Mouse (Mus musculus): ENCODE data around the gene Vps36. TPM values are rescaled to one million over a fixed set of nuclear protein-coding genes. Genes with fewer than 3 reads are reported as not detected.

Vps36 gene
- 1.4 and 7.2 TPM in 2 replicates for polyA plus RNA-seq (2012; ENCODE audit: insufficient read depth, low replicate concordance)

DNA sequence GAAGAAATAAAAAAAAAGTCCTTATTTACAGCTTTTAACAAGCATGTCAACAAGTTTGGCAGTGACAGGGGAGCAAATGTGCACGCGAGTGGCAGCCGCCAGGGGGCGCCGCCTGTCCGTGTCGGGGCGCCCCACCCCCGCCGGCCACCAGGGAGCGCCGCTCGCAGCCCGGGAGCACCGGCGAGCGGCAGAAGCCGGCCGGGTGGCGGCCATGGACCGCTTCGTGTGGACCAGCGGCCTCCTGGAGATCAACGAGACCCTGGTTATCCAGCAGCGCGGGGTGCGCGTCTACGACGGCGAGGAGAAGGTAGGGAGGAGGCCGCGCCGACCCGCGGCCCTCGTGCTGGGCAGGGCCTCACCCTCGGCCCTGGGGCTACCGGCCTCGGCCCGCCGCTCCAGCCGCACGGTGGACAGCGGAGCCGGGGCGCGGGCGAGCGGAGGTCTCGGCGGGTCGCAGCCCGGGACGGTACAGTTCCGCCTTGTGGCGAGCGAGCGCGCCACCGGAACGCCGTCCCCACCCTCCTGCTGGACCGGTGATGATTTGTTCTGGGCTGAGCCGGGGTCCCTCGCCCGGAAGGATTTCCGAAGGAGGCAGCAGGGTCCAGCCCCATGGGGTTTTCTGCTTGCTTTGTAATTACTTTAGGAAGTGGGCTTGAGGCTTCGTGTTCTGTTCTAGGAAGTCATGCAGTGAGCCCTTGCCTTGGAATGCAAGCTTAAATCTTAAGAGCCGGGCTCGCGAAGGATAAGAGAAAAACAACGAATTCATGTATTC lies at the start of gene Vps36:
Vps36 (plus strand) TSS at position 150 of the 772 bp plus-strand sequence.
- Histone ChIP-seq H3K4me3 (replicated peaks) (peak within 1 kb of the TSS; percentile 96), H3K27me3 (replicated peaks) (peaks cover 5% of the 10 kb centered on the region), H3K36me3 (replicated peaks; ENCODE audit: low read length) (peaks cover 6% of the 10 kb centered on the region), H3K9me3 (0 out of 2 replicates have a peak, but pooled peaks cover 3% of the 10 kb centered on the region), H3K4me1 (peaks cover 36% of the 10 kb centered on the region)
- no peak for TF ChIP-seq FLI1 (IDR thresholded peaks at IDR 0.05; ENCODE audit: low read length)
- TF ChIP-seq GATA1 (IDR thresholded peaks at IDR 0.05; ENCODE audit: borderline replicate concordance, low read length) = no peak

DNA sequence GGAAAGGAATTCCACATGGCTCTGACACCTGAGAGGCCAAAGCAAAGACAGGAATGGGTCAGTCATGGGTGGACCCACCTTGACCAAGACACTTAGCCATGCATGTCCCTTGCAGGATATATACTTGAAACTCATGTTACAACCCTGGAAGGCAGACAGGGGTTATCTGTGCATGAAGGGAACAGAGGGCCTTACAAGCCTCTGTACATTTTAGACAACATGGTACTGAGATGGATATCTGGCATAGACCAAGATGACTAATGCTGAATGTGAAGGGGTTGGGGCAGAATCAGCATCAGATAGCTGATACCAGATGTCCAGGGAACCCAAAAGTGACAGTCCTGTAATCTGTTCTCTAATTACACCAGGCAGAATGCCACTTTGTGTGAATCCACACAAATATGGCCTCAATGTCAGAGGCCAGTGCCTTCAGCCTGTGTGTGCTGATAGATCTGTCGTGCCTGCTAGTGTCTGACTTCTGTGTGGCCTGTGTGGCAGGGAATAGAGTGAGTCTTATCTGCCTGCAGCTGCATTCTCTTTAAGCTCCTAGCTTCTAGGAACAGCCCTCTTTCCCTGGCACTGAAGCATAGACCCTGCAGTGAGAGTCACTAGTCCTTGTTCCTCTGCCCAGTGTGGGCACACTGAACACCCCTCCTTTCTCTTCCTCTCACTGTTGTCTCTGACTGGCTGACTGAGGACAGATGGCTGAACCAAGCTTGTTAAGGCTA lies 48.7 kb upstream of the Vps36 start:
- Histone ChIP-seq H3K36me3 (replicated peaks; ENCODE audit: low read length) (no peaks in the 10 kb centered on the region), H3K9me3 (peaks cover 2% of the 10 kb centered on the region; the same call in 1 of the 2 replicates), H3K4me3 (replicated peaks) (no peak overlapping the region), H3K4me1 (no peaks in the 10 kb centered on the region), H3K27me3 (replicated peaks) (no peaks in the 10 kb centered on the region)
- TF ChIP-seq FLI1 (IDR thresholded peaks at IDR 0.05; ENCODE audit: low read length) = no peak

GRCm38 (mm10) chr8:22145831-22146230 lies 46.8 kb upstream of the Vps36 start:
- no peak for TF ChIP-seq FLI1 (IDR thresholded peaks at IDR 0.05; ENCODE audit: low read length)
- no peak for TF ChIP-seq GATA1 (IDR thresholded peaks at IDR 0.05; ENCODE audit: borderline replicate concordance, low read length)
- H3K4me3 ChIP-seq (replicated peaks) = no peak overlapping the region
- no peaks in the 10 kb centered on the region for H3K4me1 ChIP-seq
- no peaks in the 10 kb centered on the region for H3K27me3 ChIP-seq (replicated peaks)
- no peaks in the 10 kb centered on the region for H3K36me3 ChIP-seq (replicated peaks; ENCODE audit: low read length)
- H3K9me3 ChIP-seq = no peaks in the 10 kb centered on the region; the same call in 1 of the 2 replicates

GRCm38 (mm10) chr8:22147706-22148366 lies 44.8 kb upstream of the Vps36 start:
- Histone ChIP-seq H3K27me3 (replicated peaks) (no peaks in the 10 kb centered on the region), H3K4me1 (no peaks in the 10 kb centered on the region), H3K4me3 (replicated peaks) (no peak overlapping the region), H3K9me3 (no peaks in the 10 kb centered on the region), H3K36me3 (replicated peaks; ENCODE audit: low read length) (no peaks in the 10 kb centered on the region)
- no peak for TF ChIP-seq GATA1 (IDR thresholded peaks at IDR 0.05; ENCODE audit: borderline replicate concordance, low read length)
- TF ChIP-seq FLI1 (IDR thresholded peaks at IDR 0.05; ENCODE audit: low read length) = no peak

DNA sequence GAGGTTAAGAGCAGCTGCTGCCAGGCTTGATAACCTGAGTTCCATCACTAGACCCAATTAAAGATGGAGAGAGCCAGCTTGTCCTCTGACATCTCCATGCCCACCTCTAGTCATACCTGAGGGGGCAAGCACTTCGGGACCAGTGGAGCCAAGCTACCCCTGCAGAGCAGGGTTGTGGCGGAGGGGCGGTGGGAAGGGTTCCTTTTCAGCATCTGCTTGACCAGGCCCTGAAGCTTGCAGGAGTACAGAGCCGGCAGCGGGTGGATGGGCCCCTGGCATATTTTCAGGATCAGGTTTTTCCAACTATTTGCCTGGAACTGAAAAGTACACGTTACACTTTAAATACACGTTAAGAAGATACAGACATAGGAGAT lies 44.3 kb upstream of the Vps36 start:
- Histone ChIP-seq H3K36me3 (replicated peaks; ENCODE audit: low read length) (no peaks in the 10 kb centered on the region), H3K27me3 (replicated peaks) (no peaks in the 10 kb centered on the region), H3K4me1 (no peaks in the 10 kb centered on the region), H3K4me3 (replicated peaks) (no peak overlapping the region), H3K9me3 (no peaks in the 10 kb centered on the region)
- TF ChIP-seq FLI1 (IDR thresholded peaks at IDR 0.05; ENCODE audit: low read length) (no peak), GATA1 (IDR thresholded peaks at IDR 0.05; ENCODE audit: borderline replicate concordance, low read length) (no peak)

GRCm38 (mm10) chr8:22149643-22150344 lies 42.8 kb upstream of the Vps36 start:
- H3K36me3 ChIP-seq (replicated peaks; ENCODE audit: low read length) = no peaks in the 10 kb centered on the region
- no peak overlapping the region for H3K4me3 ChIP-seq (replicated peaks)
- no peak for TF ChIP-seq FLI1 (IDR thresholded peaks at IDR 0.05; ENCODE audit: low read length)
- TF ChIP-seq GATA1 (IDR thresholded peaks at IDR 0.05; ENCODE audit: borderline replicate concordance, low read length) = no peak
- H3K9me3 ChIP-seq = no peaks in the 10 kb centered on the region
- H3K27me3 ChIP-seq (replicated peaks) = no peaks in the 10 kb centered on the region
- no peaks in the 10 kb centered on the region for H3K4me1 ChIP-seq

GRCm38 (mm10) chr8:22150345-22150663 lies 42.3 kb upstream of the Vps36 start:
- Histone ChIP-seq H3K36me3 (replicated peaks; ENCODE audit: low read length) (no peaks in the 10 kb centered on the region), H3K27me3 (replicated peaks) (no peaks in the 10 kb centered on the region), H3K9me3 (no peaks in the 10 kb centered on the region), H3K4me1 (no peaks in the 10 kb centered on the region), H3K4me3 (replicated peaks) (no peak overlapping the region)
- TF ChIP-seq FLI1 (IDR thresholded peaks at IDR 0.05; ENCODE audit: low read length) = no peak
- no peak for TF ChIP-seq GATA1 (IDR thresholded peaks at IDR 0.05; ENCODE audit: borderline replicate concordance, low read length)

DNA sequence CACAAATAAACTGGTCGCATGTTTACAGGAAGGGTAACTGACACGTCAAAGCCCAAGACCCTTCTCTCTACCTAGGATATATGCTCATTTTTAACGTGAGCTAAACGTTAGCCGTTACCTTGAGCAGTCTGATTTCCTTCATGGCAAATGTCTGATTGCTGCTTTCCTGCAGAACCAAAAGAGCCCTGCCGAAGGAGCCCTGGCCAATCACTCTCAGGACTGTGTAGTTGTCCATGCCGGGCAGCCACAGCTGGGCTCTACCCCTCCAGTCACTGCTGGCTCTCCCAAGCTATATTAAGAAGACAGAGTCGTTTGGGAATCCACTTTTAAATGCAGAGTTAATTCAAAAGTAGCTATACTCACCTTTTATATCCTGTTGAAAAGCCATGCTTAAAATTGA lies 30.4 kb upstream of the Vps36 start:
- H3K4me1 ChIP-seq = peaks cover 14% of the 10 kb centered on the region
- H3K36me3 ChIP-seq (replicated peaks; ENCODE audit: low read length) = no peaks in the 10 kb centered on the region
- H3K4me3 ChIP-seq (replicated peaks) = no peak overlapping the region
- TF ChIP-seq FLI1 (IDR thresholded peaks at IDR 0.05; ENCODE audit: low read length) (no peak), GATA1 (IDR thresholded peaks at IDR 0.05; ENCODE audit: borderline replicate concordance, low read length) (no peak)
- peaks cover 6% of the 10 kb centered on the region for H3K9me3 ChIP-seq
- H3K27me3 ChIP-seq (replicated peaks) = no peaks in the 10 kb centered on the region

- Histone ChIP-seq H3K4me1 (peaks cover 17% of the 10 kb centered on the region), H3K36me3 (replicated peaks; ENCODE audit: low read length) (peaks cover 20% of the 10 kb centered on the region), H3K9me3 (peaks cover 4% of the 10 kb centered on the region), H3K27me3 (replicated peaks) (no peaks in the 10 kb centered on the region), H3K4me3 (replicated peaks) (no peak overlapping the region)
- TF ChIP-seq FLI1 (IDR thresholded peaks at IDR 0.05; ENCODE audit: low read length) = no peak
- no peak for TF ChIP-seq GATA1 (IDR thresholded peaks at IDR 0.05; ENCODE audit: borderline replicate concordance, low read length)
These were observed 28.2 kb upstream of the Vps36 start for GRCm38 (mm10) chr8:22164431-22164830.

All from megakaryocyte, embryonic 14.5 days (primary cell).